Mouse (Mus musculus): ENCODE data around the gene Izumo1r. TPM values are rescaled to one million over a fixed set of nuclear protein-coding genes. Genes with fewer than 3 reads are reported as not detected.

Gene Izumo1r
- polyA plus RNA-seq, 1 experiment from 2014 or later, result 3.8 TPM

- Histone ChIP-seq H3K27ac (ENCODE audit: low read length) (no peak overlapping the region), H3K4me3 (ENCODE audit: low read length) (no peak overlapping the region), H3K4me1 (ENCODE audit: control insufficient read depth, insufficient read depth, low read length) (no peaks in the 10 kb centered on the region), H3K36me3 (ENCODE audit: control insufficient read depth, insufficient read depth) (no peaks in the 10 kb centered on the region), H3K9me3 (replicated peaks; ENCODE audit: control insufficient read depth, low read length) (peaks cover 6% of the 10 kb centered on the region; the same call in 1 of the 2 replicates), H3K9ac (ENCODE audit: low read length) (no peak overlapping the region), H3K27me3 (ENCODE audit: control insufficient read depth, insufficient read depth, low read length) (no peaks in the 10 kb centered on the region), H3K4me2 (ENCODE audit: low read depth, low read length) (no peak overlapping the region)
- no peak for ATAC-seq (replicated peaks; ENCODE audit: extremely low read depth, insufficient read depth, low FRiP score)
- 64% methylated on average over 7 of the region's 7 CpGs for WGBS
Measured at GRCm38 (mm10) chr9:14895237-14895835, 8.4 kb downstream of the Izumo1r start.

- WGBS, result 74% methylated on average over 3 of the region's 3 CpGs
- Histone ChIP-seq H3K27me3 (ENCODE audit: control insufficient read depth, insufficient read depth, low read length) (no peaks in the 10 kb centered on the region), H3K4me1 (ENCODE audit: control insufficient read depth, insufficient read depth, low read length) (no peaks in the 10 kb centered on the region), H3K36me3 (ENCODE audit: control insufficient read depth, insufficient read depth) (no peaks in the 10 kb centered on the region), H3K27ac (ENCODE audit: low read length) (no peak overlapping the region), H3K9me3 (replicated peaks; ENCODE audit: control insufficient read depth, low read length) (peaks cover 6% of the 10 kb centered on the region; the same call in 1 of the 2 replicates), H3K4me3 (ENCODE audit: low read length) (no peak overlapping the region), H3K9ac (ENCODE audit: low read length) (no peak overlapping the region), H3K4me2 (ENCODE audit: low read depth, low read length) (no peak overlapping the region)
- ATAC-seq (replicated peaks; ENCODE audit: extremely low read depth, insufficient read depth, low FRiP score), result no peak
Measured at GRCm38 (mm10) chr9:14894628-14895027, 9.1 kb downstream of the Izumo1r start.

GRCm38 (mm10) chr9:14893388-14893787, 10.4 kb downstream of the Izumo1r start:
- Histone ChIP-seq H3K4me1 (ENCODE audit: control insufficient read depth, insufficient read depth, low read length) (no peaks in the 10 kb centered on the region), H3K9me3 (replicated peaks; ENCODE audit: control insufficient read depth, low read length) (peaks cover 6% of the 10 kb centered on the region; the same call in 1 of the 2 replicates), H3K36me3 (ENCODE audit: control insufficient read depth, insufficient read depth) (no peaks in the 10 kb centered on the region), H3K4me2 (ENCODE audit: low read depth, low read length) (no peak overlapping the region), H3K9ac (ENCODE audit: low read length) (no peak overlapping the region), H3K27ac (ENCODE audit: low read length) (no peak overlapping the region), H3K4me3 (ENCODE audit: low read length) (no peak overlapping the region), H3K27me3 (ENCODE audit: control insufficient read depth, insufficient read depth, low read length) (no peaks in the 10 kb centered on the region)
- 71% methylated on average over 9 of the region's 9 CpGs for WGBS
- no peak for ATAC-seq (replicated peaks; ENCODE audit: extremely low read depth, insufficient read depth, low FRiP score)

DNA sequence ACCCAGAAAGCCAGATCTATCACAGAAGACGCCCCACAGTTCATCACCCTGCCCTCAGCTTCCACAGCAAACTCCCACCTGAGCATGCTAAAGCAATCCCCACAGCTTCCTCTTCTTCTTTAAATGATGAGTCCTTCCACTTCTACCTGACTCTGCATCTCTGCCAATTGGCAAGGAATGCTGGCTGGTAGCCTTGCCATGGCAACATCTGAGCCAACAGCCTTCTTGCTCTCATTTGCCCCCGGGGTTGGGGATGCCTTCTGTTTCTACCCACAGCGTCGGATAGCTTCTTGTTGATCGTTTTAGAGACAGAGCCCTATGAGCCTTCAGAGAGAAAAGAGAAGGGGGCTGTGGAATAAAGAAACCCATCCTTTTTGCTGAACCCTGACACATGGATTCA, 11.9 kb downstream of the Izumo1r start:
- H3K4me3 ChIP-seq (ENCODE audit: low read length), result no peak overlapping the region
- H3K4me2 ChIP-seq (ENCODE audit: low read depth, low read length), result no peak overlapping the region
- WGBS, result 83% methylated on average over 5 of the region's 5 CpGs
- H3K36me3 ChIP-seq (ENCODE audit: control insufficient read depth, insufficient read depth), result no peaks in the 10 kb centered on the region
- no peaks in the 10 kb centered on the region for H3K27me3 ChIP-seq (ENCODE audit: control insufficient read depth, insufficient read depth, low read length)
- H3K9me3 ChIP-seq (replicated peaks; ENCODE audit: control insufficient read depth, low read length), result peaks cover 6% of the 10 kb centered on the region; the same call in 1 of the 2 replicates
- H3K9ac ChIP-seq (ENCODE audit: low read length), result no peak overlapping the region
- ATAC-seq (replicated peaks; ENCODE audit: extremely low read depth, insufficient read depth, low FRiP score), result no peak
- no peak overlapping the region for H3K27ac ChIP-seq (ENCODE audit: low read length)
- no peaks in the 10 kb centered on the region for H3K4me1 ChIP-seq (ENCODE audit: control insufficient read depth, insufficient read depth, low read length)

GRCm38 (mm10) chr9:14890699-14891098, 13.1 kb downstream of the Izumo1r start:
- Histone ChIP-seq H3K9ac (ENCODE audit: low read length) (no peak overlapping the region), H3K4me2 (ENCODE audit: low read depth, low read length) (no peak overlapping the region), H3K9me3 (replicated peaks; ENCODE audit: control insufficient read depth, low read length) (peaks cover 6% of the 10 kb centered on the region; the same call in 1 of the 2 replicates), H3K27me3 (ENCODE audit: control insufficient read depth, insufficient read depth, low read length) (no peaks in the 10 kb centered on the region), H3K36me3 (ENCODE audit: control insufficient read depth, insufficient read depth) (no peaks in the 10 kb centered on the region), H3K27ac (ENCODE audit: low read length) (no peak overlapping the region), H3K4me1 (ENCODE audit: control insufficient read depth, insufficient read depth, low read length) (no peaks in the 10 kb centered on the region), H3K4me3 (ENCODE audit: low read length) (no peak overlapping the region)
- no peak for ATAC-seq (replicated peaks; ENCODE audit: extremely low read depth, insufficient read depth, low FRiP score)
- 84% methylated on average over 3 of the region's 3 CpGs for WGBS

DNA sequence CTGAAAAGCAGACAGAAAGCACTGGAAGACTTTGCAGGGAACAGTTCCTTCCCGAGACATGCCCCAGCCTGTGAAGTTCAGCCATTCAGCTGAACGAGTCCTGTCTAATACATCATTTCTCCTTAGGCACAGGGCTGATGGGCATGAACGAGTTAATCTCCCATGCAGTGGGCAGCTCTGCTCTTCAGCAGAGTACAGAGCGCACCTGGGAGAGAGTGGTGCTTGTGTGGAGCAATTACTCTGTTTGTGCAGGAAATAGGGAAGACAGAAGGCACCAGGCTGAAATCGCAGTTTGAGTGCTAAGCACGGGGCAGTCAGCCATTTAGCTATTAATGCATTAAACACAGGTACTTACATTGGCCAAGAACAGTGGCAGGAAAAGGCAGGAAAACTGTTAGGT, 15.1 kb downstream of the Izumo1r start:
- no peaks in the 10 kb centered on the region for H3K36me3 ChIP-seq (ENCODE audit: control insufficient read depth, insufficient read depth)
- no peak for ATAC-seq (replicated peaks; ENCODE audit: extremely low read depth, insufficient read depth, low FRiP score)
- no peak overlapping the region for H3K4me3 ChIP-seq (ENCODE audit: low read length)
- no peak overlapping the region for H3K4me2 ChIP-seq (ENCODE audit: low read depth, low read length)
- H3K9me3 ChIP-seq (replicated peaks; ENCODE audit: control insufficient read depth, low read length), result no peaks in the 10 kb centered on the region
- no peaks in the 10 kb centered on the region for H3K27me3 ChIP-seq (ENCODE audit: control insufficient read depth, insufficient read depth, low read length)
- no peak overlapping the region for H3K9ac ChIP-seq (ENCODE audit: low read length)
- 69% methylated on average over 6 of the region's 6 CpGs for WGBS
- no peak overlapping the region for H3K27ac ChIP-seq (ENCODE audit: low read length)
- H3K4me1 ChIP-seq (ENCODE audit: control insufficient read depth, insufficient read depth, low read length), result no peaks in the 10 kb centered on the region

- ATAC-seq (replicated peaks; ENCODE audit: extremely low read depth, insufficient read depth, low FRiP score), result peak; percentile 37; the same call in 1 of the 2 replicates
- WGBS, result 62% methylated on average over 6 of the region's 6 CpGs
- Histone ChIP-seq H3K27ac (ENCODE audit: low read length) (no peak overlapping the region), H3K4me3 (ENCODE audit: low read length) (no peak overlapping the region), H3K4me2 (ENCODE audit: low read depth, low read length) (no peak overlapping the region), H3K9ac (ENCODE audit: low read length) (no peak overlapping the region), H3K4me1 (ENCODE audit: control insufficient read depth, insufficient read depth, low read length) (no peaks in the 10 kb centered on the region), H3K27me3 (ENCODE audit: control insufficient read depth, insufficient read depth, low read length) (no peaks in the 10 kb centered on the region), H3K36me3 (ENCODE audit: control insufficient read depth, insufficient read depth) (no peaks in the 10 kb centered on the region), H3K9me3 (replicated peaks; ENCODE audit: control insufficient read depth, low read length) (no peaks in the 10 kb centered on the region)
Measured at GRCm38 (mm10) chr9:14887787-14888382, 15.9 kb downstream of the Izumo1r start.

- no peak for ATAC-seq (replicated peaks; ENCODE audit: extremely low read depth, insufficient read depth, low FRiP score)
- Histone ChIP-seq H3K9me3 (replicated peaks; ENCODE audit: control insufficient read depth, low read length) (no peaks in the 10 kb centered on the region), H3K36me3 (ENCODE audit: control insufficient read depth, insufficient read depth) (no peaks in the 10 kb centered on the region), H3K9ac (ENCODE audit: low read length) (no peak overlapping the region), H3K27ac (ENCODE audit: low read length) (no peak overlapping the region), H3K27me3 (ENCODE audit: control insufficient read depth, insufficient read depth, low read length) (no peaks in the 10 kb centered on the region), H3K4me3 (ENCODE audit: low read length) (no peak overlapping the region), H3K4me2 (ENCODE audit: low read depth, low read length) (no peak overlapping the region), H3K4me1 (ENCODE audit: control insufficient read depth, insufficient read depth, low read length) (no peaks in the 10 kb centered on the region)
- 68% methylated on average over 1 of the region's 1 CpGs for WGBS
Measured at GRCm38 (mm10) chr9:14885954-14886353, 17.8 kb downstream of the Izumo1r start.

DNA sequence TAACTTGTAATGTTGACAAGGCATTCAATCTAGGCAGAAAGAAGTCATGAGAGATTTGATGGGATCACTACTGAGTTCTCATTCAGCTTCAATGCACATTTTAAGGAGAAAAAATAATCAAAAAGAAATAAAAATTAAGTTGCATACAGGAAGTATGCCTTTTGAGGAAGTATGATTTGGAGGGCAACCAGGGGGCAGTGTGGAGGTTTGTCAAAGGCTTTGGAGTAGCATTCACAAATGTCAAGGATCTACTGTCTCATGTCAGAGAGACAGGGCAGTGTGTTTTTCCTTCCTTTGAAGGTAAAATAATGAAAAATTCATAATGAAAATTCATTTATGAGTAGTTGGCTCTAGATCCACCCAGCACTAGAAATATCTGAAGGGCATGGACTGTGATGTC, 18.6 kb downstream of the Izumo1r start:
- Histone ChIP-seq H3K4me2 (ENCODE audit: low read depth, low read length) (no peak overlapping the region), H3K9me3 (replicated peaks; ENCODE audit: control insufficient read depth, low read length) (no peaks in the 10 kb centered on the region), H3K4me1 (ENCODE audit: control insufficient read depth, insufficient read depth, low read length) (no peaks in the 10 kb centered on the region), H3K27me3 (ENCODE audit: control insufficient read depth, insufficient read depth, low read length) (no peaks in the 10 kb centered on the region), H3K9ac (ENCODE audit: low read length) (no peak overlapping the region), H3K36me3 (ENCODE audit: control insufficient read depth, insufficient read depth) (no peaks in the 10 kb centered on the region), H3K4me3 (ENCODE audit: low read length) (no peak overlapping the region), H3K27ac (ENCODE audit: low read length) (no peak overlapping the region)
- ATAC-seq (replicated peaks; ENCODE audit: extremely low read depth, insufficient read depth, low FRiP score), result no peak

Data from heart, embryonic 16.5 days (tissue).